Mouse (Mus musculus) liver, embryonic 12.5 days (tissue): Measurements from ENCODE around the gene Anapc4. TPM values are rescaled to one million over a fixed set of nuclear protein-coding genes. Genes with fewer than 3 reads are reported as not detected.

ENCODE experiments used
- ATAC-seq: fragments of 200-750 bp; cut with Nextera tagmentation; 2 replicates; pipeline ENCODE4 v1.8.0; 2017; ENCODE audit warnings: moderate number of reproducible peaks, mild to moderate bottlenecking, moderate library complexity
- H3K27ac ChIP-seq: fragments of 300-500 bp; sonication (generic); 2 replicates; pipeline ENCODE4 v1.5.1; 2016; ENCODE audit warnings: mild to moderate bottlenecking
- H3K27me3 ChIP-seq: fragments of 300-500 bp; sonication (generic); replicated peaks from 2 replicates; pipeline ENCODE4 v1.6.1; 2016; ENCODE audit warnings: mild to moderate bottlenecking, moderate library complexity
- H3K36me3 ChIP-seq: fragments of 300-500 bp; sonication (generic); 2 replicates; pipeline ENCODE4 v1.6.1; 2016; ENCODE audit warnings: mild to moderate bottlenecking, moderate library complexity
- H3K4me1 ChIP-seq: fragments of 300-500 bp; sonication (generic); 2 replicates; pipeline ENCODE4 v1.6.1; 2016
- H3K4me2 ChIP-seq: fragments of 300-500 bp; sonication (generic); 2 replicates; pipeline ENCODE4 v1.6.1; 2016; ENCODE audit warnings: mild to moderate bottlenecking, moderate library complexity
- H3K4me3 ChIP-seq: fragments of 300-500 bp; sonication (generic); 2 replicates; pipeline ENCODE4 v1.5.1; 2016; ENCODE audit warnings: mild to moderate bottlenecking, moderate library complexity
- H3K9ac ChIP-seq: fragments of 300-500 bp; sonication (generic); 2 replicates; pipeline ENCODE4 v1.6.1; 2016; ENCODE audit warnings: mild to moderate bottlenecking, moderate library complexity
- H3K9me3 ChIP-seq: fragments of 300-500 bp; sonication (generic); replicated peaks from 2 replicates; pipeline ENCODE4 v1.6.1; 2016; ENCODE audit warnings: mild to moderate bottlenecking, moderate library complexity
- WGBS: fragments of 180-500 bp; shearing (Covaris S2); methylation state at CpG from one replicate; pipeline ENCODE4 v1.1.7; 2016; ENCODE audit not compliant: insufficient replicate concordance; 5-methylcytosine and 5-hydroxymethylcytosine counted together
- polyA plus RNA-seq: library from polyadenylated mRNA; unstranded; fragments of >200 nt; fragmentation: Nextera tagmentation; extraction: Ambion mirVana; gene quantifications from 2 replicates; pipeline ENCODE4 v1.2.1, GENCODE M21; 2016

Anapc4 gene
- polyA plus RNA-seq, 1 experiment from 2014 or later = 34.3 TPM

DNA sequence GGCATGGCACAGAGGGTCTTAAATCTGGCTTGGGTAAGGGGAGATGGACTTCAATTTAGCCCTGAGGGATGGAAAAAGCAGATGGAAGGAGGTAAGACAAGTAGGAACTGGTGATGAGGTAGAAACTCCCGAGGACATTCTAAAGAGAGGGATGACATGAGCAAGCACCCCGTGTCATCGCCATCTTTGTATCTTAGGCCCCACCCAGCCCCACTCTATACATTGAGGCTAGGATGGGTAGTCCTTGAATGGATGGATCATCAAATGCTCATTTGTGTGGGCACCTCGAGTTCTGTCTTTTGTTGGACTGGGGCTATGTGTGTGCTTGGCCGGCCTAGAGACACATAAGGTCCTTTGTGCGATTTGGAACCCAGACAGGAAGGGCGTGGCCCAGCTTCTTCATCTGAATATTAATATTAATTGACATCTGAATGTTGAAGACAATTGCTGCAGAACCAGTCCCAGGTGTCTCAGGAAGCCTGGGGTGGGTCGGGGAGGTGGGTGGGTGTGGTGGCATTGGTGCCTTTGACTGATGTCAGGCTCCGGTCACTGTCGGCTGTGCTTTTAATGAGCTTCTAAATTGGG, 77.6 kb downstream of the Anapc4 start:
- no peak overlapping the region for H3K9ac ChIP-seq
- no peak overlapping the region for H3K27ac ChIP-seq
- no peak for ATAC-seq
- H3K36me3 ChIP-seq = no peaks in the 10 kb centered on the region
- H3K4me3 ChIP-seq = no peak overlapping the region
- no peaks in the 10 kb centered on the region for H3K9me3 ChIP-seq
- peaks cover 7% of the 10 kb centered on the region; the same call in 1 of the 2 replicates for H3K4me1 ChIP-seq
- no peaks in the 10 kb centered on the region for H3K27me3 ChIP-seq
- 74% methylated on average over 10 of the region's 10 CpGs for WGBS
- no peak overlapping the region for H3K4me2 ChIP-seq

DNA sequence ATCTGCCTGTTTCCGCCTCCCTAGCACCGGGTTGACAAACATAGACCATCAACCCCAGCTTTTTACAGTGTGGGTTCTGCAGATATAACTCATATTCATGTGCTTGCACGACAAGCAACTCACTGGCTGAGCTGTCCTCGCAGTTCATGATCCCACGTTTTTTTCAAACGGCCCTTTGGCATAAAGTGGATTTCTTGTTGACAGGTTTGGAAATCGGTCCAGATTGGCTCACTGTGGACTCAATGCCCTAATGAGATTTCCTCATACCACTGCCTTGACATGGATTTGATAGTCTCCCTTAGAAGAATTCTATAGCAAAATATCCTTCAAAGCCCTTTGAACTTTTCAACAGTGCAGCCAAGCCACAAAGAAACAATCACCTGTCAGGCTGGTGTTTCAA, 79.9 kb downstream of the Anapc4 start:
- H3K27ac ChIP-seq = no peak overlapping the region
- H3K4me1 ChIP-seq = peaks cover 7% of the 10 kb centered on the region; the same call in 1 of the 2 replicates
- WGBS = 71% methylated on average over 7 of the region's 7 CpGs
- no peak for ATAC-seq
- H3K4me3 ChIP-seq = no peak overlapping the region
- no peak overlapping the region for H3K9ac ChIP-seq
- no peaks in the 10 kb centered on the region for H3K9me3 ChIP-seq
- H3K27me3 ChIP-seq = no peaks in the 10 kb centered on the region
- H3K4me2 ChIP-seq = no peak overlapping the region
- H3K36me3 ChIP-seq = no peaks in the 10 kb centered on the region

DNA sequence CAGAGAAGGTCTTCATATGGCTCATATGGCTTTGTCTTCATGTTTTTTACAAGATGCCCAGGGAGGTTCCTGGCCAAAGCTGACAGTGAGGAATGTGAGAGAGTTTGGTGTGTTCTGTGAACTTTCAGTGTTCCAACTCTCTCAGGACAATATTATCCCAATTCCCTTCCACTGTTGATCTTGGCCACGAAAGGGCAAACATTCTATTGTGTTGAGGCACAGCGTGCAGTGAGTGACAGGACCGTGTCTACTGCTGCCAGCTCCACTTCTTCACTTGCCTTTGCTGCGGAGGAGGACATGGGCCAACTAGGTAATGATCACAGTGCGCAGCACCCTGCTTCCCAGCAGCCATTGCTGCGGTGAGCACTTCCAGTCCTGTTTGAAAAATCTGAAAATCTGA, 82.4 kb downstream of the Anapc4 start:
- 69% methylated on average over 6 of the region's 6 CpGs for WGBS
- H3K4me3 ChIP-seq = no peak overlapping the region
- H3K27me3 ChIP-seq = no peaks in the 10 kb centered on the region
- no peak overlapping the region for H3K9ac ChIP-seq
- H3K27ac ChIP-seq = no peak overlapping the region
- no peaks in the 10 kb centered on the region for H3K9me3 ChIP-seq
- H3K36me3 ChIP-seq = no peaks in the 10 kb centered on the region
- no peak overlapping the region for H3K4me2 ChIP-seq
- ATAC-seq = no peak
- no peaks in the 10 kb centered on the region for H3K4me1 ChIP-seq

Other genes with a start within 250 kb of the Anapc4 start
- gene Sepsecs, start 164.3 kb upstream of the Anapc4 start, polyA plus RNA-seq = 10.1 and 10.2 TPM in 2 replicates
- gene Pi4k2b, start 92.4 kb upstream of the Anapc4 start, polyA plus RNA-seq = 25.3 and 26.3 TPM in 2 replicates
- 11.9 and 12.6 TPM in 2 replicates for gene Zcchc4, start 58.6 kb upstream of the Anapc4 start, polyA plus RNA-seq
- not detected in 2 replicates for gene Slc34a2, start 204.1 kb downstream of the Anapc4 start, polyA plus RNA-seq